Mouse (Mus musculus) gastrocnemius, postnatal 25 days (tissue): ENCODE results near the gene Itfg1. TPM values are rescaled to one million over a fixed set of nuclear protein-coding genes. Genes with fewer than 3 reads are reported as not detected.

Experiments
- DNase-seq: peaks from one replicate; pipeline ENCODE4 v3.0.0; 2022
- microRNA-seq, 2 experiments: library from miRNA; unstranded; fragments of <30 nt; microRNA quantifications; one replicate each; pipeline ENCODE4 v1.2.0; 2021; ENCODE audit warnings: borderline replicate concordance in 2 of 2
- total RNA-seq, 2 experiments: library from RNA; stranded (reverse); gene quantifications; 1 replicate in 1 of 2; 2 replicates in 1 of 2; pipeline ENCODE4 v1.2.3; 2021

The Itfg1 gene
- total RNA-seq, 2 experiments from 2014 or later, result 32.7 to 34.1 TPM

DNA sequence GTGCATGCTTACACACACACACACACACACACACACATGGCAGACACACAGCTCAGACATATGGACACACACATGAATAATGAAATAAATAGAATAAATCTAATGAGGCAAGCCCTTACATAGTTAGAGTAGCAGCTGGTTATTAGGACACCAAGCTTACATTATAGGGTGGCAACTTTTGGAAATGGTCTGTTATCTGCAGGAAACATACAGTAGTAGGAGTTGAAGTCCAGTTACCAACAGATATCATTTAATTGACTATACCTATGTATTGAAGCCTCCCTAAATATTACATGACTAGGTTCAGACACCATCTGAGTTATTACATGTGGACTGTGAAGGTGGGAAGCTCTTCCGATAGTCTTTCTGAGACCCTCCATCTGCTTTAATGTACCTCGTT lies 95.7 kb downstream of the Itfg1 start:
- DNase-seq, result no peak

GRCm38 (mm10) chr8:85730545-85730944 lies 110.2 kb downstream of the Itfg1 start:
- DNase-seq, result no peak

GRCm38 (mm10) chr8:85717271-85717670 lies 123.5 kb downstream of the Itfg1 start:
- DNase-seq, result no peak

GRCm38 (mm10) chr8:85716696-85717095 lies 124.0 kb downstream of the Itfg1 start:
- DNase-seq, result no peak

DNA sequence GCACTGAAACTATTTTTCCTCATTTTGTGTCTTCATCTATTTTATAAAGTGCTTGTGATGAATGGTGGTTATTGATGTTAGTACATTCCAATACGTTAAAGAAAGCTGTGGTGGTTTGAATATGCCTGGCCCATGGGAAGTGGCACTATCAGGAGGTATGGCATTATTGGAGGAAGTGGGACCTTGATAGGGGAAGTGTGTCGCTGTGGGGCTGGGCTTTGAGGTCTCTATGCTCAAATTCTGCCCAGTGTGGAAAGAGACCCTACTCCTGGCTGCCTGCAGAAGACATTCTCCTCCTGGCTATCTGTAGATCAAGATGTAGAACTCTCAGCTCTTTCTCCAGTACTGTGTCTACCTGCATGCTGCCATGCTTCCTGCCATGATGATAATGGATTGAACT lies 133.7 kb downstream of the Itfg1 start:
- no peak for DNase-seq

DNA sequence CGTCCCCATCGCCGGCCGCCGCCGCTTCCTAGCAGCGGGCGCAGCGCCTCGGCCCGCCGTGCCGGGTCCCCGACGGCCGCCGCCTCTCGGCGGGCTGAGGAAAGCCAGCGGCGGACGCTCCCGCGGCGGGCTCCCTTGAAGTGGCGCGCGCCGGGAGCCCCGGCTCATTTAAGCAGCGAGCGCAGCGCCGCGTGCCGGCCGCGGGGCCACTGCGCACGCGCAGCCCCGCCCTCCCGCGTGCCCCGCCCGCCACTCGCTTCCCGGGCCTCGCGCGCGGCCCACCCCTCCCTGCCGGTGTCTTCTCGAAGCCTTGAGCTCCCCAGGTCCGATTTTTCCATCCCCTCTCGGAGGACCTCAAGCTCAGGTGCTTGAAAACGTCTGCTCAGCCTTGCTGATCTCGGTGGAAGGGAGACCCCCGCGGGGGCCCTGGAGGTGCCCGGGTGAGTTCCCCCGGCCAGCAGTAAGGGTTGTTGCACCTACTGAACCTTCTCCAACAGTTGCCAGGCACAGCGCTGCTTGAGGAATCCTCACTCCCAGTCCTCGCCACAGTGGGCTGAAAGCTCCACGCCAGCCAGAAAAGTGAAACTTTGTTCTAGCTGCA lies 139.9 kb downstream of the Itfg1 start, which contains the start of gene Neto2:
Gene Neto2 (minus strand): TSS at position 174 of the 601 bp plus-strand sequence.
- DNase-seq, result peak; percentile 73

DNA sequence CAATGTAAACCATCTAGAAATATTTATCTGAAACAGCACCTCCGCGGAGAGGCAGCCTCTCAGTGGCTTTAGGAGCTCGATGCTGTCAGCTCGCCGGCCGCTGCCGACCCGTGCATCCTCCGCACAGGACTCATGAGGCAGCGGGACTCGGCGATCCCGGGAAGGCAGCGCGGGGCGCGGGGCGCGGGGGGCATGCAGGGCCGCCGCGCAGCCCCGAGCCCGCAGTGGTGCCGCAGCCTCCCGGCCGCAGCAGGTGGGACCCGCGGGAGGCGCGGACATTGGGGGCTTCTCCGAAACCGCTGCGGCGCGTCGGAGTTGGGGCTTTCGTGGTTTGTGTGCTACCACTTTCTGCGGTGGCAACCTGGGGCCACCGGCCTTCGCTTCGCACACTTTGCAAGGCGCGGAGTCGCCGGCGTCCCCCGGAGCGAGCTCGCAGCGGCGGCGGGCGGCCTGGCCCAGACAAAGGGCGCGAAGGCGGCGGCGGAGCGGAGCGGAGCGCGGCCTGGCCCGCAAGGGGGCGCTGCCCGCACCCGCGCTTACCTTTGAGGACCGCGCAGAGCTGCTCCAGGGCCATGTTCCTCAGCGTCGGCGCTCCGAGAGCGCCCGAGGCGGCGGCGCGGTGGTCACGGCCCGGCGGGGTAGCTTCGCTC lies 140.5 kb downstream of the Itfg1 start:
- DNase-seq, result peak; percentile 8

GRCm38 (mm10) chr8:85699051-85699450 lies 141.7 kb downstream of the Itfg1 start:
- peak; percentile 47 for DNase-seq

Small RNA genes lying within 50 kb of the gene (microRNA-seq; reads per million reads assigned to microRNA genes)
- 0 reads per million in 2 experiments for gene Mir8109

Other genes with a start within 250 kb of the Itfg1 start
- 1 to 10 TPM; 1.2 to 1.3 TPM for gene Neto2, start 140.0 kb downstream of the Itfg1 start, total RNA-seq
- 100 to 1,000 TPM; 229 to 257 TPM for gene Phkb, start within 50 bp of the Itfg1 start, total RNA-seq